Mouse (Mus musculus) liver, postnatal 0 days (tissue): ENCODE measurements around the gene Serpina5. TPM values are rescaled to one million over a fixed set of nuclear protein-coding genes. Genes with fewer than 3 reads are reported as not detected.

Experiments used
- ATAC-seq: fragments of 200-750 bp; cut with Nextera tagmentation; 2 replicates; pipeline ENCODE4 v1.8.0; 2017; ENCODE audit warnings: mild to moderate bottlenecking, moderate library complexity
- DNase-seq: peaks from one replicate; pipeline ENCODE4 v3.0.0-alpha.2; 2016
- H3K27ac ChIP-seq: fragments of 300-500 bp; sonication (generic); 2 replicates; pipeline ENCODE4 v1.5.1; 2014; ENCODE audit warnings: antibody characterized with exemption, moderate library complexity, mild to moderate bottlenecking, low read depth
- H3K27me3 ChIP-seq: fragments of 300-500 bp; sonication (generic); 2 replicates; pipeline ENCODE4 v1.6.1; 2014; ENCODE audit warnings: low read length, control low read depth, mixed read lengths; ENCODE audit not compliant: insufficient read depth
- H3K36me3 ChIP-seq: fragments of 300-500 bp; sonication (generic); replicated peaks from 2 replicates; pipeline ENCODE4 v1.6.1; 2014; ENCODE audit warnings: mild to moderate bottlenecking, control low read depth, low read length, moderate library complexity, mixed read lengths; ENCODE audit not compliant: insufficient read depth
- H3K4me1 ChIP-seq: fragments of 300-500 bp; sonication (generic); 2 replicates; pipeline ENCODE4 v1.6.1; 2014; ENCODE audit warnings: antibody characterized with exemption, mild to moderate bottlenecking, control low read depth; ENCODE audit not compliant: insufficient read depth
- H3K4me2 ChIP-seq: fragments of 300-500 bp; sonication (generic); 2 replicates; pipeline ENCODE4 v1.6.1; 2014; ENCODE audit warnings: low read depth, mild to moderate bottlenecking, low read length, moderate library complexity, mixed read lengths
- H3K4me3 ChIP-seq: fragments of 300-500 bp; sonication (generic); 2 replicates; pipeline ENCODE4 v1.5.1; 2014; ENCODE audit warnings: low read depth, low read length
- H3K9ac ChIP-seq: fragments of 300-500 bp; sonication (generic); replicated peaks from 2 replicates; pipeline ENCODE4 v1.6.1; 2014; ENCODE audit warnings: mild to moderate bottlenecking, moderate library complexity
- H3K9me3 ChIP-seq: fragments of 300-500 bp; sonication (generic); 2 replicates; pipeline ENCODE4 v1.6.1; 2016; ENCODE audit warnings: mild to moderate bottlenecking, control low read depth, low read length, mixed read lengths
- CTCF ChIP-seq: sonication (generic); IDR thresholded peaks from 2 replicates; pipeline ENCODE4 v1.5.1; 2016; ENCODE audit warnings: antibody characterized with exemption, low read depth
- EP300 ChIP-seq: IDR thresholded peaks from 2 replicates; pipeline ENCODE4 v1.6.1; 2016; ENCODE audit warnings: antibody characterized with exemption, low read depth, mild to moderate bottlenecking
- WGBS: fragments of 180-500 bp; shearing (Covaris S2); extraction: QIAGEN DNeasy Blood & Tissue Kit; methylation state at CpG from one replicate; pipeline ENCODE4 v1.1.7; 2014; ENCODE audit not compliant: insufficient replicate concordance; 5-methylcytosine and 5-hydroxymethylcytosine counted together
- polyA plus RNA-seq: library from polyadenylated mRNA; unstranded; fragments of >200 nt; fragmentation: Nextera tagmentation; extraction: Ambion mirVana; gene quantifications from 2 replicates; pipeline ENCODE4 v1.2.1, GENCODE M21; 2015

Serpina5 gene
- polyA plus RNA-seq, 1 experiment from 2014 or later = 0.54 TPM

DNA sequence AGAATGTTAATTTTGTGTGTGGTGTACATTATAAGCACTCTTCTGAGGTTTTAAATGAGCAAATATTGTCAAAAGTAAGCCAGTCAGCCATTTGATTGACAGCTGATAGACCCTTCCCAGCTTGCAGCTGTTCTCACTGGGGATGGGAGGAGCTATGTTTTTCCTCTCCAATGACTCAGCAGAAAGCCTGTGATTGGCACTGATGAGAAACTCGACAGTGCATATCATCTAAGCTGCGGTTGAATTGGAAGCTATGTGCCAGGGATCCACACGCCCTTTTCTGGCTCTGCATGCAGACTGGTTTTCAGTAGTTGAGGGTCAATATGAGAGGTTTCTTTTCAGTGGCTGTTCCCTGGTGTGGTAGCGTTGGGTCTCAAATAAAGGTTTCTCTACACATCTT lies 36.4 kb upstream of the Serpina5 start:
- H3K9me3 ChIP-seq = no peaks in the 10 kb centered on the region
- H3K4me1 ChIP-seq = peaks cover 6% of the 10 kb centered on the region; the same call in 1 of the 2 replicates
- no peak overlapping the region for H3K9ac ChIP-seq
- H3K27me3 ChIP-seq = no peaks in the 10 kb centered on the region
- no peak overlapping the region for H3K4me3 ChIP-seq
- H3K36me3 ChIP-seq = no peaks in the 10 kb centered on the region
- TF ChIP-seq EP300 = no peak
- no peak for TF ChIP-seq CTCF
- H3K4me2 ChIP-seq = no peak overlapping the region
- DNase-seq (no peak), ATAC-seq (no peak)
- 49% methylated on average over 4 of the region's 4 CpGs for WGBS
- H3K27ac ChIP-seq = no peak overlapping the region

GRCm38 (mm10) chr12:104064996-104065395 lies 35.9 kb upstream of the Serpina5 start:
- H3K27me3 ChIP-seq = no peaks in the 10 kb centered on the region
- TF ChIP-seq CTCF (no peak), EP300 (no peak)
- 74% methylated on average over 4 of the region's 4 CpGs for WGBS
- H3K4me1 ChIP-seq = peaks cover 6% of the 10 kb centered on the region; the same call in 1 of the 2 replicates
- no peak for ATAC-seq
- H3K9me3 ChIP-seq = no peaks in the 10 kb centered on the region
- DNase-seq = no peak
- H3K9ac ChIP-seq = no peak overlapping the region
- H3K4me2 ChIP-seq = no peak overlapping the region
- no peak overlapping the region for H3K4me3 ChIP-seq
- H3K36me3 ChIP-seq = no peaks in the 10 kb centered on the region
- no peak overlapping the region for H3K27ac ChIP-seq

GRCm38 (mm10) chr12:104066241-104066640 lies 34.7 kb upstream of the Serpina5 start:
- Histone ChIP-seq H3K36me3 (no peaks in the 10 kb centered on the region), H3K4me1 (peaks cover 6% of the 10 kb centered on the region; the same call in 1 of the 2 replicates), H3K4me3 (no peak overlapping the region), H3K27ac (no peak overlapping the region), H3K9ac (no peak overlapping the region), H3K27me3 (no peaks in the 10 kb centered on the region), H3K4me2 (no peak overlapping the region), H3K9me3 (no peaks in the 10 kb centered on the region)
- DNase-seq = peak; percentile 82
- 18% methylated on average over 8 of the region's 8 CpGs for WGBS
- ATAC-seq = peak; percentile 81
- TF ChIP-seq CTCF (peak; percentile 88), EP300 (0 out of 2 replicates have a peak, but pooled peaks have one; percentile 15)

DNA sequence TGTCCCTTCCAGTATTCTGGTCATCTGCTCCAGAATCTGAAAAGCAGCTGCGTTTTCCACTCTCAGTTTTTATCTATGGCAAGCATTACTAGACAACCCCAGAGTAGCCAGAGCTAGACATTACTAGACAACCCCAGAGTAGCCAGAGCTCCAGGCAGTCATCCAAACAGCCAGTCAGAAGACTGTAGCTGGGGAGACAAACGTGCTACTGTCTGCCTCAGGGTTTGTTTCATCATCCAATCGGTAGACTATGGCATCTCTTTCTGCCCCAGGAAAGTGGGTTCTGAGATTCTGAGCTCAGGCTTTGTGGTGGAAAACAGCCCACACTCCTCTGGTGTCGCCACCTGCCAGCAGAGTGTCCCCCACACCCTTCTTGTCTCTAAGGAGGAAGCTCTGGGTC lies 33.4 kb upstream of the Serpina5 start:
- peak; percentile 58 for DNase-seq
- Histone ChIP-seq H3K36me3 (no peaks in the 10 kb centered on the region), H3K4me2 (peak overlapping the region; percentile 30), H3K9ac (no peak overlapping the region), H3K27me3 (no peaks in the 10 kb centered on the region), H3K9me3 (no peaks in the 10 kb centered on the region), H3K4me3 (no peak overlapping the region), H3K4me1 (peaks cover 6% of the 10 kb centered on the region; the same call in 1 of the 2 replicates), H3K27ac (peak overlapping the region; percentile 71)
- WGBS = 19% methylated on average over 4 of the region's 4 CpGs
- ATAC-seq = peak; percentile 75
- TF ChIP-seq CTCF (no peak), EP300 (no peak)

DNA sequence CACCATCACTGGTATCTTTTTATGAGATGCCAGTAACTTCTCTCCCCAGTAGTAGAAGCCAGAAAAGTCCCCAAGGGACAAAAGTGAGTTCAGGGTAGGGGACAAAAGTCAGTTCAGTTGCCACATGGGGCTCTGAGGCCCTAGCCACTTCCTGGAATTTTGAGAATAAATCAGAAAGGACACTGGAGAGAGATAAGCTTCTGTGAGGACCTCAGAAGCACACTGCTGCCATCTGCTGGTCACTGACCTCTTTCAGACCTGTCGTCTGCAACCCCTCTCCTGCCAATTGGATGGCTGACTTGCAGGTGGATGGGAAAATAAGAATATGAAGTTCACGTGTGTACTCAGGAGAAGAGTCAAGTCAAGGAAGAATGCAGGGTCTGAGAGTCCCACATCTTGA lies 31.3 kb upstream of the Serpina5 start:
- peak; percentile 47 for ATAC-seq
- no peak for TF ChIP-seq EP300
- peak; percentile 81 for TF ChIP-seq CTCF
- Histone ChIP-seq H3K27me3 (no peaks in the 10 kb centered on the region), H3K4me3 (no peak overlapping the region), H3K4me1 (peaks cover 6% of the 10 kb centered on the region; the same call in 1 of the 2 replicates), H3K9me3 (no peaks in the 10 kb centered on the region), H3K4me2 (no peak overlapping the region), H3K9ac (no peak overlapping the region), H3K36me3 (no peaks in the 10 kb centered on the region), H3K27ac (no peak overlapping the region)
- peak; percentile 84 for DNase-seq
- WGBS = 4% methylated on average over 2 of the region's 2 CpGs

DNA sequence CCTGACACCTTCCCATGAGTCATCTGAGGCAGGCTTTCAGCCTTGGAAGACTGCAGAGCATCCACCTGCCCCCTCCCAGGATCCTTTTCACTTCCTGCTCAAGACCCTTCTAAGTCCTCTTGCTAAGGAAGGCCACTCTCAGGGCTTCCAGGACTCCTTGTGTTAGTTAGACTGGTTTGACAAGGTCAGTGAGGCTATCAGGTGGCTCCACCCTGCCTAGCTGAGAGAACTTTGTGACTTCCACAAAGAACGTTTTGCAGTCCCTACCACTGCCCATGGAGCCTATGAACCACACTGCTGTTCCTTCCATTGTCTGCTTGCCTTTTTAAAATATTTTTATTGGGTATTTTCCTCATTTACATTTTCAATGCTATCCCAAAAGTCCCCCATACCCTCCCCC lies 29.2 kb upstream of the Serpina5 start:
- Histone ChIP-seq H3K27ac (no peak overlapping the region), H3K27me3 (no peaks in the 10 kb centered on the region), H3K4me2 (no peak overlapping the region), H3K36me3 (no peaks in the 10 kb centered on the region), H3K9me3 (no peaks in the 10 kb centered on the region), H3K9ac (no peak overlapping the region), H3K4me3 (no peak overlapping the region), H3K4me1 (peaks cover 6% of the 10 kb centered on the region; the same call in 1 of the 2 replicates)
- TF ChIP-seq EP300 = no peak
- 29% methylated on average over 1 of the region's 1 CpGs for WGBS
- ATAC-seq (no peak), DNase-seq (no peak)

DNA sequence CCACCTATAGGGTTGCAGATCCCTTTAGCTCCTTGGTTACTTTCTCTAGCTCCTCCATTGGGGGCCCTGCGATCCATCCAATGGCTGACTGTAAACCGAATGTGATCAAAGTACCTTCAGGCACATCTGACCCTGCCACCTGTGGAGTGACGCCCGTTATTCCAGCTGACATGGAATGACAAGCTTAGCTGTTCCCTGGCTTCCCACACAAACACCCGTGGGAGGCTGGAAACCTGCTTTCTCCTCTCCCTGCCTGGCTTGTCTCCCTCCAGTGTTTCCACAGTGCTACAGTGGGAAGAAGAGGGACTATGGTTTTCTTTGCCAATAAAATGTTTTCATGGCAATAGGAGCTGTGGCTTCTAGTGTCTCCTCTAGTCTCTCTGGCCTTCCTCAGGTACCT lies 28.6 kb upstream of the Serpina5 start:
- Histone ChIP-seq H3K36me3 (no peaks in the 10 kb centered on the region), H3K27ac (no peak overlapping the region), H3K4me3 (no peak overlapping the region), H3K9me3 (no peaks in the 10 kb centered on the region), H3K4me1 (peaks cover 5% of the 10 kb centered on the region; the same call in 1 of the 2 replicates), H3K4me2 (no peak overlapping the region), H3K27me3 (no peaks in the 10 kb centered on the region), H3K9ac (no peak overlapping the region)
- DNase-seq = no peak
- 62% methylated on average over 5 of the region's 5 CpGs for WGBS
- TF ChIP-seq EP300 (no peak), CTCF (no peak)
- no peak for ATAC-seq
